9 mouse cellular contexts compared by ENCODE assay signal in genomic region chr6:67170674-67170946, GRCm38 (mm10).
DNase-seq lines count a peak whose midpoint lies in the region; ATAC-seq and TF ChIP-seq lines count a peak whose summit lies in the region.
"Had no signal": no experiment of that assay in that cellular context is flagged by ENCODE, and none has a peak within 500 bp of the region (broad histone marks: within the 10 kb centered on the region; RNA-seq: fewer than 3 reads in every experiment).

No protein-coding gene starts in this region.

- H3K36me3 ChIP-seq in hindbrain, embryonic 12.5 days: no peaks in the 10 kb centered on the region
- no peaks in the 10 kb centered on the region for H3K36me3 ChIP-seq in hindbrain, embryonic 10.5 days
- no peaks in the 10 kb centered on the region for H3K36me3 ChIP-seq in embryonic facial prominence, embryonic 14.5 days (ENCODE audit: control insufficient read depth, insufficient read depth, low read length)
- H3K36me3 ChIP-seq in limb, embryonic 15.5 days: no peaks in the 10 kb centered on the region
- H3K36me3 ChIP-seq in forebrain, embryonic 13.5 days (ENCODE audit: poor library complexity, severe bottlenecking): no peaks in the 10 kb centered on the region
- H3K36me3 ChIP-seq: G1E had no signal

- no peak overlapping the region for H3K9ac ChIP-seq in hindbrain, embryonic 12.5 days
- no peak overlapping the region for H3K9ac ChIP-seq in embryonic facial prominence, embryonic 14.5 days (ENCODE audit: low read depth, low read length)
- no peak overlapping the region for H3K9ac ChIP-seq in limb, embryonic 15.5 days
- no peak overlapping the region for H3K9ac ChIP-seq in forebrain, embryonic 13.5 days

- H3K4me3 ChIP-seq in hindbrain, embryonic 12.5 days: no peak overlapping the region
- no peak overlapping the region for H3K4me3 ChIP-seq in hindbrain, embryonic 10.5 days
- H3K4me3 ChIP-seq in bone marrow macrophage, adult 2 months (ENCODE audit: insufficient read depth, low read length): peak overlapping the region; percentile 36; the same call in 1 of the 2 replicates
- H3K4me3 ChIP-seq in embryonic facial prominence, embryonic 14.5 days (ENCODE audit: low read depth, low read length): peak overlapping the region; percentile 15; the same call in 1 of the 2 replicates
- H3K4me3 ChIP-seq in limb, embryonic 15.5 days: peak overlapping the region; percentile 22; the same call in 1 of the 2 replicates
- no peak overlapping the region for H3K4me3 ChIP-seq in forebrain, embryonic 13.5 days

- H3K27ac ChIP-seq in hindbrain, embryonic 12.5 days: no peak overlapping the region
- no peak overlapping the region for H3K27ac ChIP-seq in hindbrain, embryonic 10.5 days
- no peak overlapping the region for H3K27ac ChIP-seq in bone marrow macrophage, adult 2 months (ENCODE audit: insufficient read depth, low read depth, low read length)
- no peak overlapping the region; the same call in 1 of the 2 replicates for H3K27ac ChIP-seq in embryonic facial prominence, embryonic 14.5 days (replicated peaks; ENCODE audit: low read depth, low read length)
- H3K27ac ChIP-seq in limb, embryonic 15.5 days: no peak overlapping the region
- no peak overlapping the region for H3K27ac ChIP-seq in forebrain, embryonic 13.5 days

- no peaks in the 10 kb centered on the region for H3K27me3 ChIP-seq in hindbrain, embryonic 12.5 days
- H3K27me3 ChIP-seq in hindbrain, embryonic 10.5 days (ENCODE audit: insufficient read depth, poor library complexity, severe bottlenecking): no peaks in the 10 kb centered on the region
- H3K27me3 ChIP-seq in embryonic facial prominence, embryonic 14.5 days (replicated peaks; ENCODE audit: control insufficient read depth, insufficient read depth, low read length): no peaks in the 10 kb centered on the region
- no peaks in the 10 kb centered on the region for H3K27me3 ChIP-seq in limb, embryonic 15.5 days
- H3K27me3 ChIP-seq in forebrain, embryonic 13.5 days: no peaks in the 10 kb centered on the region

- TF ChIP-seq CTCF in bone marrow macrophage, adult 2 months (IDR thresholded peaks at IDR 0.05; ENCODE audit: low read depth, low read length): no peak

- ATAC-seq in hindbrain, embryonic 12.5 days (ENCODE audit: low FRiP score): 0 out of 2 replicates have a peak, but pooled peaks have one; percentile 5
- no peak; the same call in 1 of the 2 replicates for ATAC-seq in embryonic facial prominence, embryonic 14.5 days (ENCODE audit: low read depth)
- no peak for ATAC-seq in limb, embryonic 15.5 days (ENCODE audit: insufficient number of reproducible peaks, low FRiP score, low TSS enrichment, low read depth)
- ATAC-seq in forebrain, embryonic 13.5 days: no peak

- TF ChIP-seq POLR2A in bone marrow macrophage, adult 2 months (IDR thresholded peaks at IDR 0.05; ENCODE audit: borderline replicate concordance, low read depth, low read length): no peak

- no peak overlapping the region for H3K4me2 ChIP-seq in hindbrain, embryonic 12.5 days (replicated peaks)
- H3K4me2 ChIP-seq in embryonic facial prominence, embryonic 14.5 days (ENCODE audit: low read depth, low read length): peak overlapping the region; percentile 42
- H3K4me2 ChIP-seq in limb, embryonic 15.5 days: peak overlapping the region; percentile 29; the same call in 1 of the 2 replicates
- no peak overlapping the region for H3K4me2 ChIP-seq in forebrain, embryonic 13.5 days

- no peak for DNase-seq in hindbrain, embryonic 10.5 days (ENCODE audit: low spot score)
- DNase-seq in embryonic facial prominence, embryonic 14.5 days (ENCODE audit: low spot score): no peak
- DNase-seq in thymus, postnatal 25 days: no peak
- DNase-seq in left cerebral cortex, adult 11 months (ENCODE audit: low spot score): no peak

- H3K9me3 ChIP-seq in hindbrain, embryonic 12.5 days (replicated peaks): no peaks in the 10 kb centered on the region
- H3K9me3 ChIP-seq in hindbrain, embryonic 10.5 days: no peaks in the 10 kb centered on the region
- H3K9me3 ChIP-seq in embryonic facial prominence, embryonic 14.5 days (ENCODE audit: control insufficient read depth, low read length): no peaks in the 10 kb centered on the region
- no peaks in the 10 kb centered on the region for H3K9me3 ChIP-seq in limb, embryonic 15.5 days
- no peaks in the 10 kb centered on the region for H3K9me3 ChIP-seq in forebrain, embryonic 13.5 days (replicated peaks)
- H3K9me3 ChIP-seq: G1E had no signal

- WGBS in hindbrain, embryonic 12.5 days: 85% methylated on average over 5 of the region's 5 CpGs
- 82% methylated on average over 5 of the region's 5 CpGs for WGBS in hindbrain, embryonic 10.5 days
- WGBS in embryonic facial prominence, embryonic 14.5 days: 68% methylated on average over 5 of the region's 5 CpGs
- 78% methylated on average over 5 of the region's 5 CpGs for WGBS in limb, embryonic 15.5 days
- 88% methylated on average over 5 of the region's 5 CpGs for WGBS in forebrain, embryonic 13.5 days

- H3K4me1 ChIP-seq in hindbrain, embryonic 12.5 days: 0 out of 2 replicates have a peak, but pooled peaks cover 6% of the 10 kb centered on the region
- peaks cover 19% of the 10 kb centered on the region; the same call in 1 of the 2 replicates for H3K4me1 ChIP-seq in hindbrain, embryonic 10.5 days (replicated peaks)
- H3K4me1 ChIP-seq in bone marrow macrophage, adult 2 months (ENCODE audit: control insufficient read depth, insufficient read depth, low read length): peaks cover 9% of the 10 kb centered on the region
- no peaks in the 10 kb centered on the region for H3K4me1 ChIP-seq in embryonic facial prominence, embryonic 14.5 days (ENCODE audit: control insufficient read depth, insufficient read depth, low read length)
- 0 out of 2 replicates have a peak, but pooled peaks cover 4% of the 10 kb centered on the region for H3K4me1 ChIP-seq in limb, embryonic 15.5 days
- no peaks in the 10 kb centered on the region for H3K4me1 ChIP-seq in forebrain, embryonic 13.5 days

Comparison
In these comparisons a context has a peak if more than half of its experiments do, and no peak if none do; other contexts are left out.
1. H3K4me2 ChIP-seq: peak in embryonic facial prominence, embryonic 14.5 days (single experiment) and limb, embryonic 15.5 days (single experiment); none in hindbrain, embryonic 12.5 days (single experiment) and forebrain, embryonic 13.5 days (single experiment).
2. H3K4me3 ChIP-seq: peak in bone marrow macrophage, adult 2 months (single experiment), embryonic facial prominence, embryonic 14.5 days (single experiment) and limb, embryonic 15.5 days (single experiment); none in hindbrain, embryonic 12.5 days (single experiment), hindbrain, embryonic 10.5 days (single experiment) and forebrain, embryonic 13.5 days (single experiment).